ENCODE assay signal across 8 mouse cellular contexts in the genomic region with DNA sequence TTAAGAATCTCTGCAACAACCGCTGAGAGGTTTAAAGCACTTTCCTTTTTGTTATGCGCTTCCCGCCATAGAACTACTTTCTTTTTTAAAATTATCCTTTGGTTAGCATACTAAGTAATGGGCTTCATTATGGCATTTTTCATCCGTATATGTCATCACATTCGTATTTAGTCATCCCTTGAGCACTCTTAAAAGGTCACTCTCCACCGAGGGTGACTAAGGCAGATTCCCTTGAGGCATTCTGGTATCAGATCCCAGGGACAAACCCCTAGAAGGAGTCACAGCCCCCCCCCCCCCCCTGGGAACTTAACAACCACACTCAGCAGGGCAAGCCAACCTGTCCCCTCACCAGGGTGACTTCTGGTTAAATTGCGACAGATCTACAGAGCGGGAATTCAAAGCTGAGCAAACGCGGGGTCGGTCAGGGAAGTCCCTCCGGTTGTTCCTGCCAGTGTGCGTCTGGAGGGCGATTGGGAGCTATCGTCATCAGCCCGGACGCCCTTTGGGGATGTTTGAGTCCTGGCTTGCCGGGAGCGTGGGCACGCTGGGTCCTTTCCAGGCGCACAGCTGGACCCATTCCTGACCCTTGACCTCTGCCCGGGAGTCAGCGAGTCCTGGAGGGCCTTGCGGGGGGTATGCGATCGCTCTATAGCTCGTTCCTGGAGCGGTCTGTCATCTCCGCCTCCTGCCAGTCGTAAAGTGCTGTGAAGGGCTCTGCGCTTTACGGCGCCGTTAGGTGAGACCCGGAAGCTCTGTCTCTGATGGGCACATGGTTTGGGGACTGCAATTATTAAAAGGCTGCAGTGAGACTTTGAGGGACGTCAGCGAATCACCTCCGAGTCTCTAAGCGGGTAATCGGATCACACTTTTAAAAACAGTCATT. TPM values are rescaled to one million over a fixed set of nuclear protein-coding genes. Genes with fewer than 3 reads are reported as not detected.
DNase-seq lines count a peak whose midpoint lies in the region; ATAC-seq and TF ChIP-seq lines count a peak whose summit lies in the region.

A gene (plus strand): TSS at position 411 of the 883 bp plus-strand sequence.

- TF ChIP-seq POLR2A in lung, adult 2 months (IDR thresholded peaks at IDR 0.05; ENCODE audit: borderline replicate concordance, extremely low read depth, low read depth, low read length), result peak; percentile 71; the same call in 1 of the 2 replicates

- intact Hi-C loops in heart, postnatal 25 days (cut with DNase I), result loop anchor here (2.0 to 5.0 kb wide), 4 partner anchors 67 to 240 kb away; no protein-coding TSS in a partner anchor

- no peaks in the 10 kb centered on the region for H3K4me1 ChIP-seq in forebrain, embryonic 14.5 days (ENCODE audit: control insufficient read depth, insufficient read depth, low read length)
- H3K4me1 ChIP-seq in lung, adult 2 months (ENCODE audit: control insufficient read depth, insufficient read depth, low read length), result peaks cover 5% of the 10 kb centered on the region

- H3K36me3 ChIP-seq in forebrain, embryonic 14.5 days (ENCODE audit: control insufficient read depth, insufficient read depth, low read length), result no peaks in the 10 kb centered on the region

- WGBS in forebrain, embryonic 14.5 days, result under 1% methylated on average over 40 of the region's 40 CpGs
- under 1% methylated on average over 40 of the region's 40 CpGs for WGBS in lung, adult 2 months

- peak; percentile 97 for ATAC-seq in forebrain, embryonic 14.5 days
- peak; percentile 99 for ATAC-seq in neutrophil, adult 5-6 weeks (ENCODE audit: extremely low read depth, insufficient number of reproducible peaks, low FRiP score, poor library complexity, severe bottlenecking)

- H3K9me3 ChIP-seq in forebrain, embryonic 14.5 days (replicated peaks; ENCODE audit: control insufficient read depth, low read length), result no peaks in the 10 kb centered on the region

- peak within 1 kb of the TSS; percentile 71 for H3K4me2 ChIP-seq in forebrain, embryonic 14.5 days (ENCODE audit: low read length)

- H3K4me3 ChIP-seq in forebrain, embryonic 14.5 days (ENCODE audit: low read depth, low read length), result peak within 1 kb of the TSS; percentile 61
- H3K4me3 ChIP-seq in lung, adult 2 months (replicated peaks; ENCODE audit: extremely low read depth, low read depth, low read length), result peak within 1 kb of the TSS; percentile 95

- peak within 1 kb of the TSS; percentile 66 for H3K9ac ChIP-seq in forebrain, embryonic 14.5 days (ENCODE audit: low read length)

- DNase-seq in ES-CJ7 (ENCODE audit: low read depth, low spot score), result peak; percentile 96
- peak; percentile 87 for DNase-seq in cerebellum, adult 11 months
- peak; percentile 97 for DNase-seq in forebrain, embryonic 14.5 days (ENCODE audit: low spot score)
- peak; percentile 83 for DNase-seq in heart, postnatal 25 days (ENCODE audit: low spot score)
- DNase-seq in layer of hippocampus, adult 18-20 months (ENCODE audit: low spot score in 2 of 2), result peak; percentile 91 to 97
- peak; percentile 91 for DNase-seq in lung, adult 2 months
- DNase-seq in thymus, adult 18-20 months, result peak; percentile 73 to 83

- TF ChIP-seq CTCF in lung, adult 2 months (IDR thresholded peaks at IDR 0.05; ENCODE audit: insufficient read depth, low read length), result no peak

- peak within 1 kb of the TSS; percentile 45 for H3K27ac ChIP-seq in forebrain, embryonic 14.5 days (ENCODE audit: low read depth, low read length)

- H3K27me3 ChIP-seq in forebrain, embryonic 14.5 days (replicated peaks; ENCODE audit: control insufficient read depth, insufficient read depth, low read length), result no peaks in the 10 kb centered on the region

RNA-seq across cellular contexts. Expression of the gene that starts here (rescaled TPM):
- polyA plus RNA-seq in forebrain, embryonic 14.5 days (2014; fragmentation: Nextera tagmentation; extraction: Ambion mirVana), result 24.6 and 27.4 TPM in 2 replicates
- total RNA-seq in heart, postnatal 25 days (2021), result 1 to 10 TPM; 5.2 to 5.6 TPM
- total RNA-seq in layer of hippocampus, adult 18-20 months (2021), result 10 to 100 TPM; 11.1 to 13.4 TPM
- 3.3 and 4.4 TPM in 2 replicates for polyA plus RNA-seq in lung, adult 2 months (2012; rRNA removed)
- total RNA-seq in neutrophil, adult 5-6 weeks (2017), result 43.5 and 46.9 TPM in 2 replicates

Comparison
In these comparisons a context has a peak if more than half of its experiments do, and no peak if none do; other contexts are left out.
1. Peak in every context shown above with its lines: DNase-seq, ATAC-seq, H3K4me3 ChIP-seq and H3K27ac ChIP-seq.